Mouse (Mus musculus) neural tube, embryonic 14.5 days (tissue): ENCODE measurements at regions not wholly inside any gene's neighbourhood (a gene's known extent, or its start where the extent isn't known, plus 50 kb on each side); places are given as distances from the start of the nearest gene placed in this dataset.

Experiments
- ATAC-seq: fragments of 200-750 bp; cut with Nextera tagmentation; 2 replicates; pipeline ENCODE4 v1.8.0; 2017; ENCODE audit warnings: low read depth, mild to moderate bottlenecking, moderate TSS enrichment, moderate library complexity
- H3K27ac ChIP-seq: fragments of 300-500 bp; sonication (generic); 2 replicates; pipeline ENCODE4 v1.5.1; 2014; ENCODE audit warnings: low read depth, mild to moderate bottlenecking, control low read depth, low read length, moderate library complexity, mixed read lengths
- H3K27me3 ChIP-seq: fragments of 300-500 bp; sonication (generic); 2 replicates; pipeline ENCODE4 v1.6.1; 2014; ENCODE audit warnings: low read length; ENCODE audit not compliant: control insufficient read depth, insufficient read depth
- H3K36me3 ChIP-seq: fragments of 300-500 bp; sonication (generic); 2 replicates; pipeline ENCODE4 v1.6.1; 2014; ENCODE audit warnings: low read length, mixed read lengths; ENCODE audit not compliant: control insufficient read depth, insufficient read depth
- H3K4me1 ChIP-seq: fragments of 300-500 bp; sonication (generic); 2 replicates; pipeline ENCODE4 v1.6.1; 2014; ENCODE audit warnings: low read length; ENCODE audit not compliant: control insufficient read depth, insufficient read depth
- H3K4me2 ChIP-seq: fragments of 300-500 bp; sonication (generic); 2 replicates; pipeline ENCODE4 v1.6.1; 2014; ENCODE audit warnings: mild to moderate bottlenecking, low read depth, low read length, control low read depth
- H3K4me3 ChIP-seq: fragments of 300-500 bp; sonication (generic); 2 replicates; pipeline ENCODE4 v1.5.1; 2014; ENCODE audit warnings: low read depth, low read length, control low read depth, mixed read lengths
- H3K9ac ChIP-seq: fragments of 300-500 bp; sonication (generic); replicated peaks from 2 replicates; pipeline ENCODE4 v1.6.1; 2014; ENCODE audit warnings: low read depth, mild to moderate bottlenecking, control low read depth, low read length, mixed read lengths
- H3K9me3 ChIP-seq: fragments of 300-500 bp; sonication (generic); 2 replicates; pipeline ENCODE4 v1.6.1; 2016; ENCODE audit warnings: low read length; ENCODE audit not compliant: control insufficient read depth
- WGBS: fragments of 180-500 bp; shearing (Covaris S2); extraction: QIAGEN DNeasy Blood & Tissue Kit; methylation state at CpG from one replicate; pipeline ENCODE4 v1.1.7; 2014; 5-methylcytosine and 5-hydroxymethylcytosine counted together

GRCm38 (mm10) chr16:50841205-50841604 lies 250.3 kb upstream of the Ccdc54 start:
- no peak overlapping the region for H3K9ac ChIP-seq
- no peaks in the 10 kb centered on the region for H3K4me1 ChIP-seq
- no peak overlapping the region for H3K4me3 ChIP-seq
- no peaks in the 10 kb centered on the region for H3K27me3 ChIP-seq
- H3K27ac ChIP-seq = no peak overlapping the region
- peak; percentile 7; the same call in 1 of the 2 replicates for ATAC-seq
- WGBS = 66% methylated on average over 10 of the region's 10 CpGs
- H3K4me2 ChIP-seq = no peak overlapping the region
- no peaks in the 10 kb centered on the region for H3K9me3 ChIP-seq
- H3K36me3 ChIP-seq = no peaks in the 10 kb centered on the region

- Histone ChIP-seq H3K27me3 (no peaks in the 10 kb centered on the region), H3K27ac (no peak overlapping the region), H3K9me3 (no peaks in the 10 kb centered on the region), H3K9ac (no peak overlapping the region), H3K4me1 (no peaks in the 10 kb centered on the region), H3K36me3 (no peaks in the 10 kb centered on the region), H3K4me2 (no peak overlapping the region), H3K4me3 (no peak overlapping the region)
- no peak for ATAC-seq
- WGBS = 73% methylated on average over 9 of the region's 9 CpGs
Measured at GRCm38 (mm10) chr16:50839665-50840064, 248.7 kb upstream of the Ccdc54 start.

GRCm38 (mm10) chr16:50837416-50837815 lies 246.5 kb upstream of the Ccdc54 start:
- no peaks in the 10 kb centered on the region for H3K36me3 ChIP-seq
- WGBS = 79% methylated on average over 9 of the region's 9 CpGs
- ATAC-seq = no peak
- H3K27me3 ChIP-seq = no peaks in the 10 kb centered on the region
- H3K4me3 ChIP-seq = no peak overlapping the region
- H3K27ac ChIP-seq = no peak overlapping the region
- H3K4me2 ChIP-seq = no peak overlapping the region
- no peak overlapping the region for H3K9ac ChIP-seq
- H3K9me3 ChIP-seq = no peaks in the 10 kb centered on the region
- no peaks in the 10 kb centered on the region for H3K4me1 ChIP-seq

- Histone ChIP-seq H3K9me3 (no peaks in the 10 kb centered on the region), H3K27me3 (no peaks in the 10 kb centered on the region), H3K36me3 (no peaks in the 10 kb centered on the region), H3K4me1 (no peaks in the 10 kb centered on the region), H3K4me3 (no peak overlapping the region), H3K9ac (no peak overlapping the region), H3K27ac (no peak overlapping the region), H3K4me2 (no peak overlapping the region)
- 72% methylated on average over 4 of the region's 4 CpGs for WGBS
- ATAC-seq = no peak
Measured at GRCm38 (mm10) chr16:50836457-50836856, 245.5 kb upstream of the Ccdc54 start.

- no peaks in the 10 kb centered on the region for H3K4me1 ChIP-seq
- no peaks in the 10 kb centered on the region for H3K36me3 ChIP-seq
- H3K9me3 ChIP-seq = no peaks in the 10 kb centered on the region
- no peak overlapping the region for H3K4me3 ChIP-seq
- 89% methylated on average over 2 of the region's 2 CpGs for WGBS
- no peak for ATAC-seq
- H3K9ac ChIP-seq = no peak overlapping the region
- no peak overlapping the region for H3K4me2 ChIP-seq
- no peaks in the 10 kb centered on the region for H3K27me3 ChIP-seq
- H3K27ac ChIP-seq = no peak overlapping the region
Measured at GRCm38 (mm10) chr16:50833357-50833756, 242.4 kb upstream of the Ccdc54 start.

GRCm38 (mm10) chr16:50822352-50822751 lies 231.4 kb upstream of the Ccdc54 start:
- Histone ChIP-seq H3K36me3 (no peaks in the 10 kb centered on the region), H3K27ac (no peak overlapping the region), H3K4me2 (no peak overlapping the region), H3K4me1 (no peaks in the 10 kb centered on the region), H3K4me3 (no peak overlapping the region), H3K9ac (no peak overlapping the region), H3K9me3 (no peaks in the 10 kb centered on the region), H3K27me3 (no peaks in the 10 kb centered on the region)
- WGBS = 34% methylated on average over 7 of the region's 7 CpGs
- peak; percentile 74; the same call in 1 of the 2 replicates for ATAC-seq

GRCm38 (mm10) chr16:50814626-50815025 lies 223.7 kb upstream of the Ccdc54 start:
- no peaks in the 10 kb centered on the region for H3K36me3 ChIP-seq
- no peak overlapping the region for H3K4me3 ChIP-seq
- no peaks in the 10 kb centered on the region for H3K27me3 ChIP-seq
- no peaks in the 10 kb centered on the region for H3K9me3 ChIP-seq
- no peak overlapping the region for H3K27ac ChIP-seq
- no peak overlapping the region for H3K9ac ChIP-seq
- ATAC-seq = no peak
- no peaks in the 10 kb centered on the region for H3K4me1 ChIP-seq
- WGBS = 44% methylated on average over 4 of the region's 4 CpGs
- no peak overlapping the region for H3K4me2 ChIP-seq

GRCm38 (mm10) chr16:50799145-50799794 lies 208.3 kb upstream of the Ccdc54 start:
- no peak overlapping the region for H3K27ac ChIP-seq
- 46% methylated on average over 10 of the region's 10 CpGs for WGBS
- ATAC-seq = peak; percentile 89
- no peak overlapping the region for H3K4me2 ChIP-seq
- no peak overlapping the region for H3K4me3 ChIP-seq
- H3K36me3 ChIP-seq = no peaks in the 10 kb centered on the region
- H3K27me3 ChIP-seq = no peaks in the 10 kb centered on the region
- no peaks in the 10 kb centered on the region for H3K4me1 ChIP-seq
- H3K9me3 ChIP-seq = no peaks in the 10 kb centered on the region
- H3K9ac ChIP-seq = no peak overlapping the region

GRCm38 (mm10) chr16:50798095-50798494 lies 207.1 kb upstream of the Ccdc54 start:
- no peaks in the 10 kb centered on the region for H3K9me3 ChIP-seq
- no peak overlapping the region for H3K4me3 ChIP-seq
- H3K27me3 ChIP-seq = no peaks in the 10 kb centered on the region
- H3K4me2 ChIP-seq = no peak overlapping the region
- no peak for ATAC-seq
- no peaks in the 10 kb centered on the region for H3K36me3 ChIP-seq
- whole genome bisulfite sequencing = 84% methylated on average over 6 of the region's 6 CpGs
- no peak overlapping the region for H3K27ac ChIP-seq
- H3K4me1 ChIP-seq = no peaks in the 10 kb centered on the region
- H3K9ac ChIP-seq = no peak overlapping the region
